Mouse (Mus musculus): ENCODE measurements around the gene Map7d3.

Gene Map7d3

DNA sequence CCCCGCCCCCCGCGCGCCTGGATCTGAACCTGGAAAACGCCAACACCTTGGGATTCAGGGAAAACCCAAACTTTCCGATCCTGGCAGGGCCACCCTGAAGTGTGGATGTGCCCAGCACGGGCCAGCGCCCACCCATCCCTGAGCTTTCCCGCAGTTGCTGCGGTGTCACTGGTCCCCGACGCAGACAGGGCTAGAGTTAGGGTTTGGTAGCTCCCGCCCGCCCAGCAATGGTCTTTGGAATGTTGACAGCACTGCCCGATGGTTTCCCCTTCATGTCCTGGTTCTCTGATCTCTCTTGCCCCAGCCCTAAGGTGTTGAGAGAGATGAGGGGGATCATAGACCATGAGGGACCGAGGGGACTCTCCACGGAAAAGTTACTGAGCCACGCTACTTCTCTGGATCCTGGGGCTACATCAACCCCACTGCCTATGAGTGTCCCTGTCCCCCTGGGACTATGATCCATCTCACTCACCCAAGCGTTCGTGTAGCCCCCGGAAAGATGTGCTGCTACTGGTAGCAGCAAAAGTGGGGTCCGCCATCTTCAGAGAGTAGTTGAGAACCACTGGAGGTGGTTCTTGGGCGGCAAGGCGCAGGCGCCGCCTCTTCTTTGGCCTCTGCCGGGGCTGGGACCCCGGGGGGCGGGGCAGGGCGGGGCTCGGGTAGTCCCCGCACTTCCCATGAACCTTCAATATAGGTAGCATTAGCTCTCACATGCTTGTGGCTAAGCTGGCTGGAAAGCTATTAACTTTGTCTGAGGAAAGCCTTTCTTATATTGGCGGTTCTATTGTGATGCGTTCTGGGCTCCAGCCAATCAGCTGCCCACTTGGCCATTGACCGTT, at the start of gene Map7d3:
TSS of gene Map7d3 (minus strand) at position 562 of the 839 bp plus-strand sequence.
- DNase-seq (ENCODE audit: low read depth, low spot score) = no peak

DNA sequence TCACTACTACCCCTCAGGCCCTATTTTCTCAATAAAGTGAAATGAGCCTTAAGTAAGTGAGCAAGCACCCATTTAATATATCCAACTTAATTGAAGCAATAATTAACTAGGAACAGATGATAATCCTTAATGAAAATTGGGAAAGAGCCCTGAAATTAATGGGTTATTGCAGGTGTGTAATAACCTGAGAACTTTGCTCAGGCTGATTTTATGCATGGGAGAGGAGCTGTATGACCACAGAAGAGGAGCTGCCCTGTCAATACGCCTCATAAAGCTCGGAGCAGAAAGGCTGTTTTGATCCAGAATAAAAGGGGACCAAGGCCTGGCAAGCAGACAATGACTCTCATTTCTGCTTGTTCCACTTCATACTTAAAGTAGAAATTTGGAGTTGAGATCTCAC, 47.7 kb upstream of the Map7d3 start, which contains the start of gene Adgrg4:
TSS of gene Adgrg4 (plus strand) at position 301 of the 400 bp plus-strand sequence.
- no peak for DNase-seq (ENCODE audit: low read depth, low spot score)

DNA sequence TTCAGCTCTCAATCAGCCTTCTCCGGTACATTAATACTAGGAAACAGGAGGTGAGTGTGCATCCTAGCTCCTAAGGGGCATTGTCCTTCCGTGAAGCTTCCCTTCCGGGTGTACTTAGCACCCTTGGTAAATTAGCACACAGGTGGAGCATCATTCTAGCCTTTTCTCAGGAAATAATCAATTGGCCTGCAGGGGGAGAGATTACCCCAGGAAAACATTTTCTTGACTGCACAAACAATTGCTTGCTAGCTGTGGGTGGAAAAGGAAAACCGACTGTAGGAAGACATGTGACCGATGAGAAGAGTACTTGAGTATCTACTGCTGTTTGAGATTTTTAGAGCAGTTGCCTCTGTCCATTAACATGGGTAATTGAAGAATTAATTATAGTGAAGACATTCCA, 19.1 kb upstream of the Map7d3 start:
- no peak for DNase-seq (ENCODE audit: low read depth, low spot score)

DNA sequence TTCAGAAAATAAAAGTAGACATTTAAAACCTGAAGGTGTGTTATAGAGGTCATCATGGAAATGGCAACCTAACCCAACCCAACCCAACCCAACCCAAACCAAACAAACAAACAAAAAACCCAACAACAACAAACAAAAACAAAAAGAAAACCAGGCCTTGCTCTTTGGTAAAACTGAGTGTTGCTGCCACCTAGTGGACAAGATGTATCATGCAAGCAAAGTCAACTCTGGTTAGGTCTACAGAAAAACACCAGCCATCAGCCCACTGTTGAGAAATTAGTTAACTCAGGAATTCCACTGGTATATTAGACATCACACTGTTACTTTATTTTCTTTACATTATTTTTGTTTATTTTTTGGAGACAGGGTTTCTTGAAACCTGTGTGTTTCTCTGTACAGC, 17.2 kb upstream of the Map7d3 start:
- no peak for DNase-seq (ENCODE audit: low read depth, low spot score)

DNA sequence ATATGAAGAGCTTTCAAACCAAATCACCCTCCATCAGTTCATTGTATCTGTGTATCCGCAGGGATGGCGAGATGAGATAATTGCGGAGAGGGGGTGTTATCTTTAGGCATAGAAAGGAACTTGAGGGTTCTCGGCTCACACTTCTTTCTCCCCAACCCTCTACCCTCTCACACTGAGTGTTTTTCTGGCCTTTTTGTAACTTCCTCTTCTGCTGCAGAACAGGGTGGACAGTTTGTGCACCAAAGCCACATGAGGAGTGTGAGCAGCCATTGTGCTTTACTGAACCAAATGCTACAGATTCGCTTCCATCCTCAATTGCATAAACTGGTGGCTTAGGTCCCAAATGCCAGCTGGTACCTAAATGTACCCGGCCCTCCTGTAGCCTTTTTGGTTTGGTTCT, 13.7 kb upstream of the Map7d3 start:
- no peak for DNase-seq (ENCODE audit: low read depth, low spot score)

DNA sequence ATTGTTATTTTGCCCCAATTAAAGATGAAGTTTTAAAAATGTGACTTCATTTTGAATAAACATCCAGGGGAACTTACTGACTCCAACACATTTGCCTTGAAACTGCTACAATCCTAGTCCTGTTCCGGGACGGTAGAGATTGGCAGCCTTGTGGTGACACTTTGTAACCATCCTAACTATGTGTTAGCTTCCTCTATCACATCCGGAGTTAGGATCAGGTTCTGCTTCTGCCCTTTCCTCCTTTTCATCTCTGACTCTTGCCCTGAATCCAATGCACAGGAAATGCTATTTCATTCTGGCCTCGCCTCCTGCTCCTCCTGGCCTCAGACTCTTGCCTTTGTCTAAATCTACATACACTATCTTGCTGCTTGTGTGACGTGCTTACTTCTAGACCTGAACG, 5.4 kb upstream of the Map7d3 start:
- DNase-seq (ENCODE audit: low read depth, low spot score) = no peak

DNA sequence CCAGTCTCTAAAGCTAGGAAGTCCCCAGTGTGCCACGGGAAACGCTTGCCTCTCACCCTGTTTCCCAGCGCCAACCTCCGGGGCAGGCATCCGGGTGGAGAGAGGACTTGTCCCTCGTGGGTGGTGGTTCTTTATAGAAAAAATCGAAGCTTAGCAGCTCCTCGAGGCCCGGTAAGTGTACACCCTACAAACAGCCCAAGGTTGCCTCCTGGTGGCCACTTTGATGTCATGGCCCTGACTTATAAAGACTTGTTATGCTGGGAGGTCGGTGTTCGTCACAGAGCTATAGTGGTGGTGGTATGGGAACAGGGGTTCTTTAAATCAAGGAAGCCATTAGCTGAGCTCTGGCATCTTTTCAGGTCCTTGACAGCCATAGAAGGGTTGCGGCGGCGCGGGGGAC, 30.9 kb downstream of the Map7d3 start:
- peak; percentile 8 for DNase-seq (ENCODE audit: low read depth, low spot score)

DNA sequence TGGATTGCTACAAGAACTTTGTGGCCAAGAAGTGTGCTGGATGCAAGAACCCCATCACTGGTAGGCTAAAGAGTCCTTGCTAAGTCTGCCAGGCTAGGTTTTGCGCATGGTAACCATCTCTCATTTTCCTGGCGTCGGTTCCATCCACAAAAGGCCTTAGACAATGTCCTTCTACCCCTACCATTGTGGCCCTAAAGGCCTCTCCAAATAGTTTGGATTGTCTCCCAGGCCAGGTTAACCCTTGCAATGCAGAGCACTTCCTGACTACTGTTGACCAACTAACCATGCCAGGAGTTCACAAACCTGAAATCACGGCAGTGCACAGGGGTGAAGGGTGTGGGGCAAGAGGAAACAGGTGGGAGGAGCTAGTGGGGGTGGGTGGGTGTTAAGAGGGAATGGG, 31.5 kb downstream of the Map7d3 start:
- no peak for DNase-seq (ENCODE audit: low read depth, low spot score)

DNA sequence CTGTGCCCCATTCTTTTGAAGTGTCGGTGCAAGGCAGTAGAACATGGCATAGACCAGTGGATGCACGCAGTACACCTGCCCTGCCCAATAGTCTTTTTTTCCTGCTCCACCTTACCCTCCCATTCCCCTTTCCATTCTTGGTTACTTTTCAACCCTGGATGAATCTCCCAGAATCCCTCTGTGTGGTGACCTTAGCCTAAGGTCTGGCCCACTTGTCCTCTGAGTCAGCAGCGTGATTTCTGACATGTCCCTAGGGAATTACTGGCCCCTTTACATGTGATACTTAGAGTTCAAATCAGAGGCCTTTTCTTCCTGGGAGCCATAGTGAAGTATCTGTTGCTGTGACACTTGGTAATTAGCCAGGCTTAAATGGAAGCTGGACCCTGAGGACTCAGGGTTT, 34.6 kb downstream of the Map7d3 start:
- DNase-seq (ENCODE audit: low read depth, low spot score) = no peak

DNA sequence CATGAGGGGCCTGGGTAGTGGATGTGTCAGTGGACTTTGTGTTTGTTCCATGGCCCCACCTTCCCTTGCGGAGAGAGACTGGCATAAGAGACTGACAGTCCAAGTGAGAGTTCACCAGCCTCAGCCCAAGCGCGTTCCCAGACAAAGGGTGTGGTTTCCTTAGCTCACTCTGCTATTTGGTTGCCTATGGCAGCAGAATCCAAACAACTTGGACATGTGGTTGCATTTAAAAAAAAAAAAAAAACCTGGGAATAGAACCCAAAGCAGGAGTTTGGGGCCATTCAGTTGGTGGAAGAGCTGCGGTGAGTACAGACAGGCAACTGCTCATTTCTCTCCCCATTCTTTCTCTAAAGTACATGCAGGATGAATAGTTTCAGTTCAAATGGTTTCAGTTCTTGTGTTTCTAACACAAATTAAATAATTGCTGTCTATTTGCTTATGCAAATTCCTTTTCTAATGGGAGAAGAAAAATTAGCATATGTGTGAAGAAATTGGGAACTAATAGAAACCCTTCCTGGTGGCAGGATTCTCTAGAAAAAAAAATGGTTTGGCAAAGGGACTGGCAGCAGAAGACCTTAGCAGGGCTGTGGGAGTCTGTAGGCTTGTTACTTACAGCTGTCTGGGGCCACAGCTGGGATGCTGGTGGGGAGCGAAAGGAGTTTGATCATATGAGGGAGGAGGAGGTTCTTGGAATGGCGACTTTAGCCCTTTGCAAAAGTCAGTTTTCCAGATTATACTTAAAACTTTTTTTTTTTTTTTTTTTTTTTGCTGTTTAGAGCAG, 35.7 kb downstream of the Map7d3 start:
- no peak for DNase-seq (ENCODE audit: low read depth, low spot score)

DNA sequence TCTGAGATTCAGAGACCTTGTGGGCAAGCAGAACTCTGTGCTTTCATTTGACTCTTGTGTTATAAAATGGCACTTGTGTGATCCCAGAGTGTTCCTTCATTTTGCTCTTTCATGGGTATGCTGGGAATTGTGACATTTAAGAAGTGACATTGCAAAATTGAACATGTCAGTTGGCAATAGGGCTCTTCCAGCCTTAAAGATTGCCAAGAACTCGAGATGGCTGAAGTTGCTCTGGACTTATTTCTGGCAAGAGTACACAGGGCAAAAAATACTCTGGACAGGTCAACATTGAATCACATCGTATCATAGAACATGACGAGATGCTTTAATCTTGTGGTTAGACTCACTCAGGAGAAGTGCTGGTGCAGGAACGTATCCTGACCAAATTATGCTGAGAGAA, 48.8 kb downstream of the Map7d3 start:
- DNase-seq (ENCODE audit: low read depth, low spot score) = no peak

DNA sequence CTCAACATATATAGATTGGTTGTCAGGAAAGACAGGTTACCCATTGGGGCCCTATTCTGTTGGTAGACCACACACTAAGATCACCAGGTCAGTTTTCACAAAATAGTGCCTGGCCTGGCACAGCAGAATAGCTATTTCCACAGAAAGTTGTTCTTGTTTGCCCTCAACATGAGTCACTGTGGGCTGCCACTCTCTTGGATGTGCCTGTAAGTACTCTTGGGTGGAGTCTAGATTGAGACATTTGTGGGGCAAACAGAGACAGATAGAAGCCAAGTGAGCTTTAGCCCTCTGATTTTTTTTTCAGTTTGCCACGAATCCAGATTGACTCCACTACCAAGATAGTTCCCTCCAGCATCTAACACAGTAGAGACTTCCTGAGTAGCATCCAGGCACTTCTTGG, 50.4 kb downstream of the Map7d3 start:
- DNase-seq (ENCODE audit: low read depth, low spot score) = no peak

DNA sequence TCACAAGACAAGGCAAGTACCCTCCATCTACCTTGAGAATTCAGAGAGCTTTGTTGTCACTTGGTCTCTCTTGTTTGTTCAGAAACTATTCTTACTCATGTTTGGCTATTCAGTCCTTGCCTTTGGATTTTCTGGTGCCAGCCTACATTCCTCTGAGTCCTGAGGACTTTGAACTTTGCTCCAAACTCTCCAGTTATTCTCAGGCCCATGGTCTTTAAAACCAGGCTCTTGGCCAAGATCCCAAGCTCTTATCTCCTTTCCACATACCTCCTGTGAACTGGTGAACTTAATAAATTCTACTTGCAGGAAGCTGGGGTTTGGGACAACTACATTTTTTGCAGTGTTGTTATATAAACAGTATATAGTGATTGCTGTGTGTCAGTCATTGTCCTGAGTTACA, 52.3 kb downstream of the Map7d3 start:
- no peak for DNase-seq (ENCODE audit: low read depth, low spot score)

DNA sequence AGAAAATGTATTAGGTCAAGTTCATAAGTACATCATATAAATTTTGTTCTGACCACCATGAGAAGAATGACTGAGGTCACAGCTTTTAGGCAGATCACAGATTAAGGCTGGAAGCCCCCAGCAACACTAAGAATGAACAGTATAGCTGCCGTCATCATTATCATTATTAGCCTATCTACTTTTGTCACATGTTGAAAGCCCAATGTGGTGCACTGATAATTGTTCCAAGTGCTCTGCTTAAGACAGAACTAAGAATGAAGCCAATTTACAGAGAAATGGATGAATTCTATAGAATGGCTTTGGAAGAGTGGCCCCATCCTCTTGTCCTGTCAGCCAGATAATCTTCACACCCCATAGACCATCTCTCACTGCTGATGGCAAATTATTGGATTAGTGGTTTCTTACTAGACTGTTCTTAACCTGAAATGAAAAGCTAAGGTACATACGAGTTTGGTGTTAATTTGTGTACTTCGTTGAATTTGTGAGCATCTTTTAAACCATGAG, 61.8 kb downstream of the Map7d3 start:
- DNase-seq (ENCODE audit: low read depth, low spot score) = no peak

DNA sequence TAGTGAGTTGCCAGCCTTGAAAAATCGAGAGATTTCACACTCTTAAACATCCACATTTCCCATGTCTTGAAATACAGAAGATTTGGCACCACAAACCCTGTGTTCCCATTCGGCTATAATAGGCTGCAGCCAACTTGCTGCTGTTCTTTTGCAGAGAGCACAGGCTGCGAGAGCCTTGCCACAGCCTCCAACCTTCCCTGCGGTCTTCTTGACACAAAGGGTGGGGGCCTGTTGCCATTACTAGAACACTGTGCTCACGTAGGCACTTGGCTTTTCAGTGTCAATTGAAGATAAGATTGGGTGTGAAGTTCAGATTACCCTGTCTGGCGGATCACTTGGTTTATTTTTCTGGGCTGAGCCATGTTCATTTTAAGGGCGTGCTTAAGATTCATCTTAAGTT, 65.8 kb downstream of the Map7d3 start:
- DNase-seq (ENCODE audit: low read depth, low spot score) = no peak

DNA sequence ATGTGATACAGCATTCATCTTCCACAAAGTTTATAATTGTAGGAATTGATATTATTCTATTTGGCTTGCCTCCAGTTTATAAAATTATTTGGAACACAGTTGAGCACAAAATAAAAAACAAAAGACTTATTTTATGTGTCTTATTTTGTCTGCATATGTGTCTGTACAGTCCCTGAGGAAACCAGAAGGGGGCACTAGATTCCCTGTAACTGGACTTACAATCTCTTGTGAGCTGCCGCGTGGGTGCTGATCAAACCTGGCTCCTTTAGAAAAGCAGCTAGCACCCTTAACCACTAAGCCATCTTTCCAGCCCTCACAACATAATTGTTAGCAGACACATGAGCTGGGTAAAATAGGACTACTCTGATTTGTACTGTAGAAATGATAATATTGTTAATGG, 66.5 kb downstream of the Map7d3 start:
- DNase-seq (ENCODE audit: low read depth, low spot score) = no peak

DNA sequence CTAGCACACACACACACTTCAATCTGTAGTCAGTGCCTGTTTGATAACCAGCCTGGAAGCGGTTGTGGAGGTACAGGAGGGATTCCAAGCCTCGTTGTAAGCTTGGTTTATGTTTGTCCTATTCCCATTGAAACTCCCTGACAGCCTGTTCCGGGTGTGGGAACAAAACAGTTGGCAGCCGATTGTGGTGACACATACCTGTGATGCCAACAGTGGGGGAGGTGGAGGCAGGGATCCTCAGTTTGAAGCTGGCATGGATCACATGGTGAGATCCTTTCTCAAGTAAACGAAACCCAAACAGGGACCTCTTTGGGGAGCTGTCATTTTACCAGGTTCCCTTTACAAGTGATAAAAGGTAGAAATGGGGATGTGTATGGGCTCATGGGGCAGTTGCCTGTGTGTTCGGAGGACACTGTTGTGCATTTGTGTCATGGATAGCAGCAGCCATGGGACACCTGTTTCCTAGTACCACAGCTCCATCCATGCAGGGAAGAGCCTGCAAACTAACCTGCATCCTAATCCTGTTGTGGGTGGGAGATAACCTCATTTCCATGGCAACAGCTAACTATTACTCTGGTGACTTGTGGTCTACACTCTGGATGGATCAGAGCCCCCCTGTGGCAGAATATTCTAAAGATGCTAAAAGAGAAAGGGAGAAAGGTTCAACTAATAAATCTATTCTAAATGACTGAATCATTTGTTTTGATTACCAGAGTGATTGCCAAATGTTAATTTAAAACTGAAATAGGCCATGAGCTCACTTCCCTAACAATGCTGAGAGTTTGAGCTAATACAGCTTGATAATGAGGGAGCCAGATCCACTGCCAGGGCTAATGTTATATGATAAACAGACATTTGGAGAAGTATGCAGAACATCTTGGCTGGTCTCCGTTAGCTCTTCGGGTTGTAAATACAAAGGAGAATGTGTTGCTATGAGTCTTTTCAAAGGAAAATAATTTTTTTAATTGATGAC, 68.5 kb downstream of the Map7d3 start:
- DNase-seq (ENCODE audit: low read depth, low spot score) = no peak

DNA sequence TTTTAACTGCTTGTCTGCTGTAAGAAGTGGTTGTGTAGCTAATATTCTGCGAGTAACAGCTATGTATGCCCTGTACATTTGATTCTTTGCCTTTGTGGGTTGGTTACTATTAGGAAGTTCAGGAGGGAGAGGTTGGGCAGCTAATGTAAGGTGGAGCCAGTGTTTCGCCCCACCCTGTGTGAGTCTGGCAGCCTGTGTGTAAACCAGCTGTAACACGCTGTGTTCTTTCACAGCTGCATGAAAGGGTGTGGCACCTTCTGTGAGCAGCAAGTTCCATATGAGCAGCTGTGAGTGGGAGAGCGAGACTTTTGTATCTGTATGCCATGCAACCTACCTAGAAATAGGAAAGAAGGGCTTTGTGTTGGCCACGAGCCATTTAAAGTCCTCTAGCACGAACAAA, 70.0 kb downstream of the Map7d3 start:
- no peak for DNase-seq (ENCODE audit: low read depth, low spot score)

DNA sequence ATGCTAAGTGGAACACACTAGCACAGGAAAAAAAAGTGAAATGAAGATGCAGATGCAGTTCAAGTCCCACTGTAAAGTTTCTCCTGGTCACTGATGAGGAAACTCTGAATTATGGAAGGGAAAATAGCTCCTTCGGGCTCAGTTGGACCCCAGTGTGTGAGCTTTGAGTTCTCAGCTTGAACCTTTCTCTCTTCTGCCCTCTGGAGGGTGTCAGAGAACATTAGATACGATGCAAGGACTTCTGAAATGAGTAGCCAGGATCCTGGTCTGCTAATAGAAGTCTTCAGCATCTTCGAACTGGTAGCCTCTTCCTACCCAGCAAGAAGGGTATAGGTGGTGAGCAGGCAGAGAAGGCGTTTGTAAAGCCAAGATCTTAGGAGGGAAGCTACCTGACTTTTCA, 70.6 kb downstream of the Map7d3 start:
- no peak for DNase-seq (ENCODE audit: low read depth, low spot score)
